Mouse (Mus musculus): ENCODE data around the gene Cnot10.

- TF ChIP-seq GATA1 (IDR thresholded peaks at IDR 0.05; ENCODE audit: borderline replicate concordance, low read length) (no peak), FLI1 (IDR thresholded peaks at IDR 0.05; ENCODE audit: low read length) (no peak)
Measured at GRCm38 (mm10) chr9:114614176-114614953, 25.6 kb downstream of the Cnot10 start.

Data from megakaryocyte, embryonic 14.5 days (primary cell).